Mouse (Mus musculus): ENCODE measurements at regions not wholly inside any gene's neighbourhood (a gene's known extent, or its start where the extent isn't known, plus 50 kb on each side); places are given as distances from the start of the nearest gene placed in this dataset.
A peak's percentile ranks its signal among the peaks of the same experiment; 100 is the strongest.

GRCm38 (mm10) chr10:17650997-17651750 lies 71.8 kb upstream of the Cited2 start:
- H3K27ac ChIP-seq (replicated peaks; ENCODE audit: low read depth, low read length), result no peak overlapping the region
- no peak overlapping the region for H3K4me2 ChIP-seq (replicated peaks; ENCODE audit: low read depth, low read length, severe bottlenecking)
- 75% methylated on average over 6 of the region's 6 CpGs for WGBS
- ATAC-seq (ENCODE audit: low FRiP score, low read depth) (no peak), DNase-seq (ENCODE audit: low spot score) (no peak)
- no peaks in the 10 kb centered on the region for H3K36me3 ChIP-seq (ENCODE audit: control insufficient read depth, insufficient read depth, low read length)
- no peaks in the 10 kb centered on the region for H3K9me3 ChIP-seq (ENCODE audit: control insufficient read depth, low read length)
- H3K9ac ChIP-seq (ENCODE audit: low read depth, low read length, severe bottlenecking), result no peak overlapping the region
- no peaks in the 10 kb centered on the region for H3K27me3 ChIP-seq (ENCODE audit: control insufficient read depth, insufficient read depth, low read length)
- peaks cover 7% of the 10 kb centered on the region; the same call in 1 of the 2 replicates for H3K4me1 ChIP-seq (ENCODE audit: control insufficient read depth, insufficient read depth, low read length)
- H3K4me3 ChIP-seq (replicated peaks; ENCODE audit: low read length), result no peak overlapping the region
- no peak for TF ChIP-seq POLR2A (IDR thresholded peaks at IDR 0.05; ENCODE audit: borderline replicate concordance, extremely low read depth, insufficient read depth, insufficient read length)

GRCm38 (mm10) chr10:17653325-17653724 lies 69.7 kb upstream of the Cited2 start:
- Histone ChIP-seq H3K36me3 (ENCODE audit: control insufficient read depth, insufficient read depth, low read length) (no peaks in the 10 kb centered on the region), H3K4me3 (replicated peaks; ENCODE audit: low read length) (no peak overlapping the region), H3K4me2 (replicated peaks; ENCODE audit: low read depth, low read length, severe bottlenecking) (no peak overlapping the region), H3K4me1 (ENCODE audit: control insufficient read depth, insufficient read depth, low read length) (peaks cover 10% of the 10 kb centered on the region; the same call in 1 of the 2 replicates), H3K27me3 (ENCODE audit: control insufficient read depth, insufficient read depth, low read length) (no peaks in the 10 kb centered on the region), H3K27ac (replicated peaks; ENCODE audit: low read depth, low read length) (no peak overlapping the region), H3K9ac (ENCODE audit: low read depth, low read length, severe bottlenecking) (no peak overlapping the region), H3K9me3 (ENCODE audit: control insufficient read depth, low read length) (no peaks in the 10 kb centered on the region)
- ATAC-seq (ENCODE audit: low FRiP score, low read depth) (no peak), DNase-seq (ENCODE audit: low spot score) (no peak)
- 34% methylated on average over 6 of the region's 6 CpGs for WGBS
- TF ChIP-seq POLR2A (IDR thresholded peaks at IDR 0.05; ENCODE audit: borderline replicate concordance, extremely low read depth, insufficient read depth, insufficient read length), result no peak

- no peak for ATAC-seq (ENCODE audit: low FRiP score, low read depth)
- no peak for DNase-seq (ENCODE audit: low spot score)
- WGBS, result 67% methylated on average over 9 of the region's 9 CpGs
- no peak for TF ChIP-seq POLR2A (IDR thresholded peaks at IDR 0.05; ENCODE audit: borderline replicate concordance, extremely low read depth, insufficient read depth, insufficient read length)
- no peak overlapping the region for H3K9ac ChIP-seq (ENCODE audit: low read depth, low read length, severe bottlenecking)
- H3K27me3 ChIP-seq (ENCODE audit: control insufficient read depth, insufficient read depth, low read length), result no peaks in the 10 kb centered on the region
- H3K4me3 ChIP-seq (replicated peaks; ENCODE audit: low read length), result no peak overlapping the region
- no peaks in the 10 kb centered on the region for H3K9me3 ChIP-seq (ENCODE audit: control insufficient read depth, low read length)
- no peak overlapping the region for H3K4me2 ChIP-seq (replicated peaks; ENCODE audit: low read depth, low read length, severe bottlenecking)
- no peak overlapping the region for H3K27ac ChIP-seq (replicated peaks; ENCODE audit: low read depth, low read length)
- H3K4me1 ChIP-seq (ENCODE audit: control insufficient read depth, insufficient read depth, low read length), result peaks cover 10% of the 10 kb centered on the region; the same call in 1 of the 2 replicates
- H3K36me3 ChIP-seq (ENCODE audit: control insufficient read depth, insufficient read depth, low read length), result no peaks in the 10 kb centered on the region
Observed at GRCm38 (mm10) chr10:17653785-17654184, 69.2 kb upstream of the Cited2 start.

- Histone ChIP-seq H3K4me3 (replicated peaks; ENCODE audit: low read length) (no peak overlapping the region), H3K4me1 (ENCODE audit: control insufficient read depth, insufficient read depth, low read length) (peaks cover 10% of the 10 kb centered on the region; the same call in 1 of the 2 replicates), H3K36me3 (ENCODE audit: control insufficient read depth, insufficient read depth, low read length) (no peaks in the 10 kb centered on the region), H3K9me3 (ENCODE audit: control insufficient read depth, low read length) (no peaks in the 10 kb centered on the region), H3K4me2 (replicated peaks; ENCODE audit: low read depth, low read length, severe bottlenecking) (no peak overlapping the region), H3K9ac (ENCODE audit: low read depth, low read length, severe bottlenecking) (no peak overlapping the region), H3K27ac (replicated peaks; ENCODE audit: low read depth, low read length) (no peak overlapping the region), H3K27me3 (ENCODE audit: control insufficient read depth, insufficient read depth, low read length) (no peaks in the 10 kb centered on the region)
- no peak for TF ChIP-seq POLR2A (IDR thresholded peaks at IDR 0.05; ENCODE audit: borderline replicate concordance, extremely low read depth, insufficient read depth, insufficient read length)
- WGBS, result 73% methylated on average over 2 of the region's 2 CpGs
- DNase-seq (ENCODE audit: low spot score) (no peak), ATAC-seq (ENCODE audit: low FRiP score, low read depth) (no peak)
Observed at GRCm38 (mm10) chr10:17654308-17654858, 68.6 kb upstream of the Cited2 start.

GRCm38 (mm10) chr10:17655459-17656051 lies 67.5 kb upstream of the Cited2 start:
- 0 out of 2 replicates have a peak overlapping the region, but pooled peaks have one; percentile 1 for H3K9ac ChIP-seq (ENCODE audit: low read depth, low read length, severe bottlenecking)
- no peak overlapping the region for H3K27ac ChIP-seq (replicated peaks; ENCODE audit: low read depth, low read length)
- WGBS, result 28% methylated on average over 10 of the region's 10 CpGs
- H3K9me3 ChIP-seq (ENCODE audit: control insufficient read depth, low read length), result no peaks in the 10 kb centered on the region
- H3K27me3 ChIP-seq (ENCODE audit: control insufficient read depth, insufficient read depth, low read length), result no peaks in the 10 kb centered on the region
- no peak overlapping the region for H3K4me3 ChIP-seq (replicated peaks; ENCODE audit: low read length)
- DNase-seq (ENCODE audit: low spot score) (no peak), ATAC-seq (ENCODE audit: low FRiP score, low read depth) (peak; percentile 65)
- H3K4me2 ChIP-seq (replicated peaks; ENCODE audit: low read depth, low read length, severe bottlenecking), result peak overlapping the region; percentile 24
- peaks cover 10% of the 10 kb centered on the region; the same call in 1 of the 2 replicates for H3K4me1 ChIP-seq (ENCODE audit: control insufficient read depth, insufficient read depth, low read length)
- no peaks in the 10 kb centered on the region for H3K36me3 ChIP-seq (ENCODE audit: control insufficient read depth, insufficient read depth, low read length)
- TF ChIP-seq POLR2A (IDR thresholded peaks at IDR 0.05; ENCODE audit: borderline replicate concordance, extremely low read depth, insufficient read depth, insufficient read length), result no peak

All from limb, embryonic 14.5 days (tissue).